Mouse (Mus musculus) hindbrain, embryonic 15.5 days (tissue): Measurements from ENCODE around the gene Prkn. TPM values are rescaled to one million over a fixed set of nuclear protein-coding genes. Genes with fewer than 3 reads are reported as not detected.

Experiments
- ATAC-seq: fragments of 200-750 bp; cut with Nextera tagmentation; 2 replicates; pipeline ENCODE4 v1.8.0; 2017; ENCODE audit warnings: low read depth, moderate number of reproducible peaks, moderate TSS enrichment; ENCODE audit not compliant: low FRiP score
- H3K27ac ChIP-seq: fragments of 300-500 bp; sonication (generic); replicated peaks from 2 replicates; pipeline ENCODE4 v1.5.1; 2015; ENCODE audit warnings: mild to moderate bottlenecking, inconsistent platforms
- H3K27me3 ChIP-seq: fragments of 300-500 bp; sonication (generic); 2 replicates; pipeline ENCODE4 v1.6.1; 2015; ENCODE audit warnings: control low read depth, inconsistent platforms
- H3K36me3 ChIP-seq: fragments of 300-500 bp; sonication (generic); 2 replicates; pipeline ENCODE4 v1.6.1; 2015; ENCODE audit warnings: control low read depth, inconsistent platforms
- H3K4me1 ChIP-seq: fragments of 300-500 bp; sonication (generic); replicated peaks from 2 replicates; pipeline ENCODE4 v1.6.1; 2015; ENCODE audit warnings: control low read depth, inconsistent platforms
- H3K4me2 ChIP-seq: fragments of 300-500 bp; sonication (generic); 2 replicates; pipeline ENCODE4 v1.6.1; 2015; ENCODE audit warnings: moderate library complexity, mild to moderate bottlenecking, inconsistent platforms
- H3K4me3 ChIP-seq: fragments of 300-500 bp; sonication (generic); 2 replicates; pipeline ENCODE4 v1.5.1; 2015; ENCODE audit warnings: mild to moderate bottlenecking, inconsistent platforms
- H3K9ac ChIP-seq: fragments of 300-500 bp; sonication (generic); 2 replicates; pipeline ENCODE4 v1.6.1; 2015; ENCODE audit warnings: inconsistent platforms
- H3K9me3 ChIP-seq: fragments of 300-500 bp; sonication (generic); 2 replicates; pipeline ENCODE4 v1.6.1; 2016; ENCODE audit warnings: control low read depth, inconsistent platforms
- WGBS: fragments of 180-500 bp; shearing (Covaris S2); methylation state at CpG from one replicate; pipeline ENCODE4 v1.1.7; 2015; 5-methylcytosine and 5-hydroxymethylcytosine counted together
- polyA plus RNA-seq: library from polyadenylated mRNA; unstranded; fragments of >200 nt; fragmentation: Nextera tagmentation; extraction: Ambion mirVana; gene quantifications from 2 replicates; pipeline ENCODE4 v1.2.1, GENCODE M21; 2015

The Prkn gene
- polyA plus RNA-seq, 1 experiment from 2014 or later = 4.3 TPM

DNA sequence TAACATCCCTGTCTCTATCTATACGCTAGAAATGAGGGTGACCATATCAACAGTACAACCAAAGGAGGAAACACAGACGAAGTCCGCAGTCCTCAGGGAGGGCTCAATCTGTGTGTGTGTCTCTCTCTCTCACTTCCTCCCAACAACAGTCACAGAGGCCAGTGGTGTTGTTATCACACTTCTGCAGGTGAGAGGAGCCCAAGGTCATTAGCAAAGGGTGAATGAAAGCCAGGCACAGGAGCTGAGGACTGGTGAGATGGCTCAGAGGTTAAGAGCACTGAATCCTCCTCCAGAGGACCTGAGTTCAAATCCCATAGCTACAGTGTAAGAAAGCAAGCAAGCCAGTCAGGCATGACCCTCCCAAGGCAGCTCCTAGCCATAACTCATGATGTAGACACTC, 1199.7 kb downstream of the Prkn start:
- Histone ChIP-seq H3K27me3 (no peaks in the 10 kb centered on the region), H3K27ac (no peak overlapping the region), H3K4me3 (no peak overlapping the region), H3K4me1 (0 out of 2 replicates have a peak, but pooled peaks cover 4% of the 10 kb centered on the region), H3K9ac (no peak overlapping the region), H3K36me3 (no peaks in the 10 kb centered on the region), H3K4me2 (no peak overlapping the region), H3K9me3 (no peaks in the 10 kb centered on the region)
- ATAC-seq = no peak
- WGBS = 82% methylated on average over 3 of the region's 3 CpGs

DNA sequence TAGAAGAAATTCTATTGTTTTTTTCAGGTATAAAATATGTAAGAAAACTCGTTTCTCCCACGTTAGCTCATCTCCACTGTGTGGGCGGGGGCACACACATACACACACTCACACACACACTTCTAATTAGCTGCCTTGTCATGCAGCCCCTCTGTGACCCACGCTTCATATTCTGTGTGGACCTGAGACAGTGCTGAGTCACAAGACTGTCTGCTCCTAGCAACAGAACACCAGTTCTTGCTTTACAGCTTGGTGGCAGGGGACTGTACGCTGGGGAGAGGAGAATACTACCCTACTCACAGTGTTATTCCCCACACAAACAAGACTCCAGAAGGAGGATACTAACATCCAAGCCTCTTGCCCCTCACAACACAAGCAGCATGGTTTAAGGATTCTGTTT, 1200.4 kb downstream of the Prkn start:
- H3K27ac ChIP-seq = no peak overlapping the region
- no peak overlapping the region for H3K4me3 ChIP-seq
- peaks cover 6% of the 10 kb centered on the region for H3K4me1 ChIP-seq
- WGBS = 79% methylated on average over 5 of the region's 5 CpGs
- H3K27me3 ChIP-seq = no peaks in the 10 kb centered on the region
- no peaks in the 10 kb centered on the region for H3K36me3 ChIP-seq
- no peak for ATAC-seq
- no peak overlapping the region for H3K9ac ChIP-seq
- H3K9me3 ChIP-seq = no peaks in the 10 kb centered on the region
- no peak overlapping the region for H3K4me2 ChIP-seq

DNA sequence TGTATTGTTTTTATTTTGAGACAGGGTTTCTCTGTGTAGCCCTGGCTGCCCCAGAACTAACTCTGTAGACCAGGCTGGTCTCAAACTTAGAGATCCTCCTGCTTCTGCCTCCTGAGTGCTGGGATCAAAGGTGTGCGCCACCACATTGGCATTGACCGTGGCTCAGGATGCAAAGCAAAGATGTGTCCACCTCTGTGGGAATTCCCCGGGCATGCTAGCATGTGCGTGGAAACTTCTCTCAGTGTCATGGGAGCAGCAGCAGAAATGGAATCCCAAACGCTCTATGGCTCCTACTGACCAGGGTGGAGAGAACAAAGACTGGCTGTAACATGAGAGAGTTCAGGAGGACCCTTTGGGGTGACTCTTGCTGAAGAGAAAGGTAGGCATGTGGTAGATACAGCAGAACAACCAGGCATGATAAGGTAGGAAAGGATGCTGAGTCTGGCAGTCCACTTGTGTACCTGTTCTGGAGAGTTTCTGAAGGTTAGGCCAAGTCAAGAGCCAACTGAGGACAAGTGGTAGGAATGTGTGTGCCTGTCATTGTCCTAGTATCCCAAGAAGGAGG, 1201.0 kb downstream of the Prkn start:
- Histone ChIP-seq H3K27me3 (no peaks in the 10 kb centered on the region), H3K4me3 (no peak overlapping the region), H3K9me3 (no peaks in the 10 kb centered on the region), H3K27ac (no peak overlapping the region), H3K9ac (no peak overlapping the region), H3K4me1 (peaks cover 13% of the 10 kb centered on the region), H3K36me3 (no peaks in the 10 kb centered on the region), H3K4me2 (no peak overlapping the region)
- WGBS = 94% methylated on average over 5 of the region's 5 CpGs
- ATAC-seq = no peak

DNA sequence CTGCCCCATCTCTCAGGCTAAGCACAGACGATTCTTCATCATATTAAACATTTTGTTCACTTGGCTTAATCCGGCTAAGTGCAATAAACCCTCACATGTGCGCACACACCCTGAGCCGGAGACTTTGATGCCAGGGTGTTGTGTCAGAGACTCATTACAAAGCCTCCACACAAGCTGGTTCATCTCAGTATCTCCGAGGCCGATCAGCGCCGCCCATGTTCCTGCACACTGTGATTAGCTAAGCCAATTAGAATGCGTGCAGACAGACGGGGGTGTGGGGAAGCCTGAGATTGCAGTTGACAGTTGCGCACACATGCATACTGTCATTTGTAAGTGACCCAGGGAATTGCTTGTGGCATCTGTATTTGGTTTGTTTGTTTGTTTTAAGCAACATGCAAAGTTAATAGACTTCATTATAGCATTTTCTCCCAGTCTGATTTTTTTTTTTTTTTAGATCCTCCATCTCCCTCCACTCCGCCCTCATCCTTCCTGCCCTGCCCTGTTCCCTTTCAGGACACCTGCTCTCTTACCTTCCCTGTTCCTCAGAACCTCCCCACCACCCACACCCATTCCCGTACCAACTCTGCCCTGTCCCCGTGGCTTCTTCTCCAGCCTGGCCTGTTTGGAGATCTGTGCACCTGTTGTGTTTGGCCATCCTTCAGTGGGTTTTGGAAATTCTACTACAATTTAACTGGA, 1202.5 kb downstream of the Prkn start:
- Histone ChIP-seq H3K9ac (no peak overlapping the region), H3K27ac (no peak overlapping the region), H3K4me3 (no peak overlapping the region), H3K4me1 (peaks cover 14% of the 10 kb centered on the region), H3K27me3 (no peaks in the 10 kb centered on the region), H3K36me3 (no peaks in the 10 kb centered on the region), H3K9me3 (no peaks in the 10 kb centered on the region), H3K4me2 (no peak overlapping the region; the same call in 1 of the 2 replicates)
- ATAC-seq = no peak
- 56% methylated on average over 14 of the region's 14 CpGs for WGBS

DNA sequence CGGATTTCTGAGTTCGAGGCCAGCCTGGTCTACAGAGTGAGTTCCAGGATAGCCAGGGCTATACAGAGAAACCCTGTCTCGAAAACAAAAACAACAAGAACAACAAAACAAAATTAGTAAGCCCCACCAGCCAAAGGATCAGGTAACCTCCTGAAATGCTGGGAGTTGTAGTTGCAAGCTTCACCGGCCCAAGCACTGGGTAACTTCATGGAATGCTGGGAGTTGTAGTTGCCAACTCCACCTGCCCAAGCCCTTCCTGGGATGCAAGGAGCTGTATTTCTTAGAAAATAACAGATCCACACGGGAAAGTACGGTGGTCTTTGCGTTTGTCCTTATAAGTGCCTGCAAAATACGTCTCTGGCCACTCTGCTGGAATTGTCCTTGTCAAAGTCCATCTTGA, 1204.0 kb downstream of the Prkn start:
- Histone ChIP-seq H3K9ac (no peak overlapping the region), H3K4me3 (no peak overlapping the region), H3K4me1 (peaks cover 14% of the 10 kb centered on the region), H3K36me3 (no peaks in the 10 kb centered on the region), H3K4me2 (no peak overlapping the region), H3K9me3 (no peaks in the 10 kb centered on the region), H3K27me3 (no peaks in the 10 kb centered on the region), H3K27ac (no peak overlapping the region)
- 58% methylated on average over 8 of the region's 8 CpGs for WGBS
- ATAC-seq = no peak

DNA sequence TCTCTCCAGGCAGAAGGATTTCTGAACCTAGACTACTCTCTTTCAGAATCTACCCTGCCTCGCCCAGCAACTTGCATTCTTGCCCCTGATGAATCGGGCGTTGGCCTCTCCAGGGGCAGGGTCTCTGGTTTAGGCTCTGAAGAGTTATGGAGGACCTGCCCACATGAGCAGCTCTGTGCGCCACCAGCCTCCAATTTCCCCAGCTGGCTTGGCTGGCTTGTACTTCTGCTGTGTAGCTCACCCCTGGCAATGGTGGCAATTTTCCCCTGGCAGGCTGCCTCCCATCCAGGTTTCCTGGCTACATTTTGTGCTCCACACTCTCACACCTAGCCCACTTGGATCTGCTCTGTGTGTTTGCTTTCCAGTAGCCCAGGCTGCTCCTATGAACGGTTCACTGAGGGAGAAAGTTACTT, 1205.7 kb downstream of the Prkn start:
- peak; percentile 77 for ATAC-seq
- Histone ChIP-seq H3K9ac (no peak overlapping the region), H3K4me3 (no peak overlapping the region), H3K4me1 (peaks cover 14% of the 10 kb centered on the region), H3K27me3 (no peaks in the 10 kb centered on the region), H3K9me3 (no peaks in the 10 kb centered on the region), H3K4me2 (no peak overlapping the region), H3K36me3 (no peaks in the 10 kb centered on the region), H3K27ac (no peak overlapping the region)
- 42% methylated on average over 5 of the region's 5 CpGs for WGBS

DNA sequence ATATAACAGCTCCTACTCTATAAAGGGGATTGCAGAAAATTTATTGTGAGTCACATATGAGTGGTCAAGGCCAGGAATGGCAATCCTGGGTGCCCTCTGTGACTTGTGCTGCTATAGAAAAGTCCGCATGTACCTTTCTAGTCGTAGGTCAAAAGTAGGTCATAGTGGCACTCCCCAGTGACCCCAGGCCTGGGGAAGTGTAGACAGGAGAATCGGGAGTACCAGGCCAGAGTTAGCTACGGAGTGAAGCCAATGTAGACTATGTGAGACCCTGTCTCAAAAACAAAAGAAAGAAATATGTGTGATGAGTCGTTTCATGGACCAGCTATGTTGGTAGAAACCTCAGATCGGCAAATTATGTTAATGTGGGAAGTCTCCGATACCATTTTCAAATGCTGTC, 1206.8 kb downstream of the Prkn start:
- Histone ChIP-seq H3K27me3 (no peaks in the 10 kb centered on the region), H3K4me3 (no peak overlapping the region), H3K27ac (no peak overlapping the region), H3K4me2 (no peak overlapping the region), H3K9ac (no peak overlapping the region), H3K9me3 (no peaks in the 10 kb centered on the region), H3K4me1 (peaks cover 14% of the 10 kb centered on the region), H3K36me3 (no peaks in the 10 kb centered on the region)
- 69% methylated on average over 7 of the region's 7 CpGs for WGBS
- ATAC-seq = no peak

DNA sequence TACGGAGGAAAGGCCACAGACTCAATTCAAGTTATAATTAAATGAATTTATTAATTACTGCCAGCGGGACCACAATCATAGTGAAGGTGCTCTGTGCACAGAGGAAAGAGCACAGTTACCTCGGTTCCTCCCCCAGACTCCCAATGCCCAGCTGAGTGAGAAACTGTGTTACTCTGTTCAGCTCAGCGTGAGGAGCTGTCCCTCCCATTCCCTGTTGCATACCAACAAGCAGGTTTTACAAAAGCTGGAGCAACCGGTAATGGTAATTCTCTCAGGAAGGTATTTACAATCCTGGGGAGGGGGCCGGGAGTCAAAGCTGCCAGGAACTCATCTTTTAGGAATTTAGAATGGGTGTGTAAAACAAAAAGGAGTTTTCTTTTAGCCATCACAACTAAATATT, 1207.3 kb downstream of the Prkn start:
- H3K4me2 ChIP-seq = no peak overlapping the region
- WGBS = 24% methylated on average over 6 of the region's 6 CpGs
- ATAC-seq = no peak

DNA sequence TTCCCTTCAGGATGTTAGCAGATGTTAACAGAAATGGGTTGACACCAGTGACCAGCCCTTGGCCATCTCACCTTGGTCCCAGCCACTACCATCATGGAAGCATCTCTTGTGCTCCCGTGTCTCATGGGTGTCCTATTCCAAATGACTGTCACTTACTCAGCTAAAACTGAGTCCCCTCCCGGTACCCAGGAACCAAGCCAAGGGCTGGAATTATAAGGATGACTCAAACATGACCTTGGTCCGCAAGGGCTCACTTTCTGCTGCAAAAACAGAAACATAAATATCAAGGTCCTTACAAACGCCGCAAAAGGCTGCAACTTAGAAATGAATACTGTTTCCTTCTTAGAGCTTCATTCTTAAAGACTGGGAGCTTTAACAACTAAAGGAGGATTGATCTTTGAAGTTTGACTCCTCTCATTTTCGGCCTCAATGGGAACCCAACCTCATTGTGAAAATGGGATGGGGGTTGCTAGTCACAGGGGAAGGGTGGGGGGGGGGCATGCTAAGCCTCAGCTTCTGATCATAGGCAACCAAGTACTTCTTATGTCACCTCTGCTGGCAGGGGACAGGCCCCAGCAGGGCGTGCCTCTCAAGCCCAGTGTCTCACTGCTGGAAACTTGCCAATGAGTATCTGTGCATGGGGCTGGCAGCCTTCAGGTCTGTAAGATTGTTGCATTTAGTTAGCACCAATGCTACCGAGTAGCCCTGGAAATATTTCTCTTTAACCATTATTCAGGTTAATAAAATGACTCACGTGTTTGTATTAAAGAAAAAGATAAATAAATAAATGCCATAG, 1208.7 kb downstream of the Prkn start:
- H3K27me3 ChIP-seq = no peaks in the 10 kb centered on the region
- no peak overlapping the region for H3K4me3 ChIP-seq
- H3K4me2 ChIP-seq = no peak overlapping the region
- peaks cover 14% of the 10 kb centered on the region for H3K4me1 ChIP-seq
- no peaks in the 10 kb centered on the region for H3K36me3 ChIP-seq
- 70% methylated on average over 9 of the region's 9 CpGs for WGBS
- no peak overlapping the region for H3K27ac ChIP-seq
- no peak for ATAC-seq
- no peak overlapping the region for H3K9ac ChIP-seq
- no peaks in the 10 kb centered on the region for H3K9me3 ChIP-seq

More for the DNA sequence above, 1207.3 kb downstream of the Prkn start:
- Histone ChIP-seq H3K9me3 (no peaks in the 10 kb centered on the region), H3K4me1 (peaks cover 14% of the 10 kb centered on the region), H3K27ac (no peak overlapping the region), H3K36me3 (no peaks in the 10 kb centered on the region), H3K27me3 (no peaks in the 10 kb centered on the region), H3K9ac (no peak overlapping the region), H3K4me3 (no peak overlapping the region)

DNA sequence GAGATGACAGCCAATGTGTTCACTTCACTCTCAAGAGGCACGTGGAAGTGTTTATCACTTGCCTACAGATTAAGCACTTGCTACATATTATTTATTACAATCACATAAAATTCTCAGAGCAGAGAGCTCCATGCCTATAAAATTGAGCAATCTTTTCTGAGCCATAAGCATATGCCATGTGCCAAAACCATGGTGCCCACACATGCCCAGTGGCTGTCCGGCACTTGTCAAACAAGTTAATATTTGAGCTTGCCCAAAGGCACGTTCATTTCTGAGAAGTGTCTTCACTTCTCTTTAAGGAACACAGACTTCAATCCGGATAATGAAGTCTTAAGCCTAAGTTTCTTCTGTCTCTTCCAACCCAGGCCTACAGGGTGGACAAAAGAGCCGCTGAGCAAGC, 1210.1 kb downstream of the Prkn start:
- H3K36me3 ChIP-seq = no peaks in the 10 kb centered on the region
- H3K4me3 ChIP-seq = no peak overlapping the region
- no peaks in the 10 kb centered on the region for H3K27me3 ChIP-seq
- no peak overlapping the region for H3K27ac ChIP-seq
- no peak overlapping the region for H3K9ac ChIP-seq
- WGBS = 93% methylated on average over 5 of the region's 5 CpGs
- peaks cover 8% of the 10 kb centered on the region for H3K4me1 ChIP-seq
- ATAC-seq = no peak
- H3K4me2 ChIP-seq = no peak overlapping the region
- H3K9me3 ChIP-seq = no peaks in the 10 kb centered on the region

DNA sequence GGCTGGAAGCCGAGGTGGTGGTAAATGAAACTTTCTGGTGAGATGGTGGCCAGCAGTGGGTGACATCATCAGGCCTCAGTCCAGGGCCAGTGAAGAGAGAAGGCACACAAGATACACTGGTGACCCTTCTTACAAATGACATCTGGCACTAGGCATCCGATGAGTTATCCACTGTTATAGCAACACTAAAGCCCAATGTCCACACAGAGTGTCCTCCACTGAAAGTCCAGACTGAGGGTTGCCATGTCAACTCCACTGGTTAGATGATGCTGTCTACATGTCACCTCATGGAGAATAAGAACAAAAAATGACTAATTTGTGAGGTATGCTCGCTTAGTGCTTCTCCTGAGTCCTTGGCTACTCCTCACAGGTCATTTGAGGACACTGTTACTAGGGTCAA, 1210.8 kb downstream of the Prkn start:
- no peaks in the 10 kb centered on the region for H3K27me3 ChIP-seq
- ATAC-seq = no peak
- WGBS = 80% methylated on average over 3 of the region's 3 CpGs

DNA sequence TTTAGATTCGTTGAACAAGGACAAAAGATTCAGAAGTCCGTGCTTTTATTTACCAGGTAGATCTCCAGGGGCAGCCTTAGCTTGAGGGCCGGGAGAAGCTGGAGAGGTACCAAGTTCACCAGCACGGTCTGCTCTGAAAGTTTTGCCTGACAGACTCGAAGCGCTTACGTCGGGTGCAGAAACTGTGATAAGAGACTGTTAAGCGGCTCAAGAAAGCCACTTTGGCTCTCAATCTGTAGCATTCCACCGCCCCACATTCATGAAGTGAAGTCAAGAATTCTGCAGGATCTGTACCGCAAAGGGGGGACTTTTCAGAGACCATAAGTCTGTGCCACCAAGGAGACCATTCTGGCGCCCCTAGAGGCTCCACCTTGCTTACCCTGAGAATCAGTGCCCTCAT, 1212.5 kb downstream of the Prkn start:
- H3K4me3 ChIP-seq = no peak overlapping the region
- H3K27me3 ChIP-seq = no peaks in the 10 kb centered on the region
- H3K9ac ChIP-seq = no peak overlapping the region
- 89% methylated on average over 12 of the region's 12 CpGs for WGBS
- no peak overlapping the region for H3K27ac ChIP-seq
- no peaks in the 10 kb centered on the region for H3K9me3 ChIP-seq
- no peaks in the 10 kb centered on the region for H3K4me1 ChIP-seq
- no peak overlapping the region for H3K4me2 ChIP-seq
- ATAC-seq = no peak
- H3K36me3 ChIP-seq = no peaks in the 10 kb centered on the region

More for the DNA sequence above, 1210.8 kb downstream of the Prkn start:
- Histone ChIP-seq H3K27ac (no peak overlapping the region), H3K36me3 (no peaks in the 10 kb centered on the region), H3K4me1 (0 out of 2 replicates have a peak, but pooled peaks cover 2% of the 10 kb centered on the region), H3K9me3 (no peaks in the 10 kb centered on the region), H3K4me3 (no peak overlapping the region), H3K9ac (no peak overlapping the region), H3K4me2 (no peak overlapping the region)
